Mouse (Mus musculus) embryonic fibroblast, embryonic 13.5 days (primary cell): ENCODE results near the gene Gm49416.

ENCODE experiments used
- CTCF ChIP-seq: IDR thresholded peaks from 2 replicates; pipeline ENCODE4 v1.5.1; 2011; ENCODE audit warnings: mild to moderate bottlenecking, control low read depth, low read length, moderate library complexity, borderline replicate concordance; ENCODE audit not compliant: insufficient read depth
- POLR2A ChIP-seq: IDR thresholded peaks from 2 replicates; pipeline ENCODE4 v1.6.1; 2011; ENCODE audit warnings: low read depth, mild to moderate bottlenecking, control low read depth, low read length, moderate library complexity

DNA sequence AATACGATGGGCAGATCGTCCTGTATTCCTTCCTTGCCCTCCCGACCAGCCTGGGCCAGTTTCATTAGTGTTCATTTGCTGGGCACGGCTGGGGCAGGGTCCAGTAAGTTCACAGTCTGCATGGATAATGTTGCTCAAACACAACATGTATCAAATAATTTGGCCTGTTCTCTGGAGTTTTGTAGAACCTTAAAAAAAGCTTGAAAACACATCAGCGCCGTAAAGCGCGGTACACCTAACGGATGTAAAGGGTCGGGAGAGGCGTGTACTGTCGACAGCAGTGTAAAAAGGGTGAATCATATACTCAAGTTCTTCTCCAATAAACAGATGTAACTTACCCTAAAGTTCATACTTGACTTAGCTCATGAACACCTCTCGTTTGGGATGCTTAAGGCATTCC, 9.8 kb downstream of the Gm49416 start:
- TF ChIP-seq CTCF (no peak), POLR2A (no peak)
